Mouse (Mus musculus) bone marrow macrophage, adult 2 months (primary cell): ENCODE measurements around the gene Muc5b.

Source experiments
- CTCF ChIP-seq: IDR thresholded peaks from 2 replicates; pipeline ENCODE4 v1.5.1; 2012; ENCODE audit warnings: low read depth, mild to moderate bottlenecking, low read length, moderate library complexity
- POLR2A ChIP-seq: IDR thresholded peaks from 2 replicates; pipeline ENCODE4 v1.6.1; 2012; ENCODE audit warnings: mild to moderate bottlenecking, low read depth, low read length, borderline replicate concordance

DNA sequence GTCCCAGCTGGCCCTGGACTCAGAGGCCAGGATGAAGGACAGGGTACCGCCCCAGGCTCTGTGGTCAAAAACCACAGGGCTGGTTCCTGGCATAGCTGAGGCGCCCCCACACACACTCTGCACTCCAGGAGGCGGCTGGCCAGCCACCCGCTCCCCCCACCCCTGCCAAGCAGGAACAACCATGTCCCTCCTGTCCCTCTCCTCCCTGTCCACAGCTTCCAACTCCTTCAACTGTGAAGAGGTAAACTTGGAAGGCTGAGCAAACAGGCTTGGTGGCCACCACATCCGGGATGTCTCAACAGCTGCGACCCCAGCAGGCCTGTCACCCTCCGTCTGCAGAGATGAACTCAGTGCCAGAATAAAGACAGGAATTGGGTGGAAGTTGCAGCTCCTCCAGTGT, 2.9 kb upstream of the Muc5b start:
- no peak for TF ChIP-seq POLR2A
- TF ChIP-seq CTCF, result no peak
